Mouse (Mus musculus) lung, embryonic 16.5 days (tissue): ENCODE results near the gene Depdc7. TPM values are rescaled to one million over a fixed set of nuclear protein-coding genes. Genes with fewer than 3 reads are reported as not detected.
A peak's percentile ranks its signal among the peaks of the same experiment; 100 is the strongest.

Source experiments
- ATAC-seq: fragments of 200-750 bp; cut with Nextera tagmentation; 2 replicates; pipeline ENCODE4 v1.8.0; 2017; ENCODE audit warnings: low read depth, mild to moderate bottlenecking, moderate library complexity
- H3K27ac ChIP-seq: fragments of 300-500 bp; sonication (generic); 2 replicates; pipeline ENCODE4 v1.5.1; 2014; ENCODE audit warnings: mild to moderate bottlenecking, control low read depth, low read length
- H3K27me3 ChIP-seq: fragments of 300-500 bp; sonication (generic); 2 replicates; pipeline ENCODE4 v1.6.1; 2014; ENCODE audit warnings: low read depth, low read length, mixed read lengths; ENCODE audit not compliant: control insufficient read depth, insufficient read depth
- H3K36me3 ChIP-seq: fragments of 300-500 bp; sonication (generic); 2 replicates; pipeline ENCODE4 v1.6.1; 2014; ENCODE audit warnings: low read length; ENCODE audit not compliant: control insufficient read depth, insufficient read depth
- H3K4me1 ChIP-seq: fragments of 300-500 bp; sonication (generic); replicated peaks from 2 replicates; pipeline ENCODE4 v1.6.1; 2014; ENCODE audit warnings: low read length, mixed read lengths; ENCODE audit not compliant: control insufficient read depth, insufficient read depth
- H3K4me2 ChIP-seq: fragments of 300-500 bp; sonication (generic); 2 replicates; pipeline ENCODE4 v1.6.1; 2014; ENCODE audit warnings: low read depth, low read length, control low read depth
- H3K4me3 ChIP-seq: fragments of 300-500 bp; sonication (generic); 2 replicates; pipeline ENCODE4 v1.5.1; 2014; ENCODE audit warnings: mild to moderate bottlenecking, low read length, control low read depth
- H3K9ac ChIP-seq: fragments of 300-500 bp; sonication (generic); 2 replicates; pipeline ENCODE4 v1.6.1; 2014; ENCODE audit warnings: low read length, control low read depth
- H3K9me3 ChIP-seq: fragments of 300-500 bp; sonication (generic); 2 replicates; pipeline ENCODE4 v1.6.1; 2016; ENCODE audit warnings: low read length; ENCODE audit not compliant: control insufficient read depth
- WGBS: fragments of 180-500 bp; shearing (Covaris S2); extraction: QIAGEN DNeasy Blood & Tissue Kit; methylation state at CpG from one replicate; pipeline ENCODE4 v1.1.7; 2014; 5-methylcytosine and 5-hydroxymethylcytosine counted together
- polyA plus RNA-seq: library from polyadenylated mRNA; unstranded; fragments of >200 nt; fragmentation: Nextera tagmentation; extraction: Ambion mirVana; gene quantifications from 2 replicates; pipeline ENCODE4 v1.2.1, GENCODE M21; 2015

The Depdc7 gene
- polyA plus RNA-seq, 1 experiment from 2014 or later = 7.5 TPM

DNA sequence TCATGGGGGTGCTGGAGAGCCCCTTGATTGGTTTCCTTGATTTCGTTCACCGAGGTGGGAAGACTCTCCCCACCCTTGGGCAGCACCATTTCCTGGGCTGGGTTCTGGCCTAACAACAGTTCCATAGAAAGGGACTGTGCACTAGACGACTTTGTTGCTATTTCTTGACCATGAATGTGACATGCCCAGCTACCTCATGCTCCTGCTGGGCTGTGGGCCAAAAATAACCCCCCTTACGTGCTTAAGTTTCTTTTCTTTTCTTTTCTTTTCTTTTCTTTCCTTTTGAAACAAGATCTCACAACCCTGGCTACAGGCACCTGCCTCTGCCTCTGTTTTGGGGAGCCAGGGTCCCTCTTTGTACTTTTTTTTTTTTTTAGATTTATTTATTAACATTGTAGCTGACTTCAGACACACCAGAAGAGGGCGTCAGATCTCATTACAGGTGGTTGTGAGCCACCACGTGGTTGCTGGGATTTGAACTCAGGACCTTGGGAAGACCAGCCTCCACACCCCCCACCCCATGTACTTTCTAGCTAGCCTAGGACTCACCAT lies 32.8 kb downstream of the Depdc7 start:
- Histone ChIP-seq H3K27ac (no peak overlapping the region), H3K27me3 (no peaks in the 10 kb centered on the region), H3K9ac (no peak overlapping the region), H3K9me3 (no peaks in the 10 kb centered on the region), H3K4me1 (peaks cover 2% of the 10 kb centered on the region; the same call in 1 of the 2 replicates), H3K36me3 (no peaks in the 10 kb centered on the region), H3K4me2 (no peak overlapping the region), H3K4me3 (no peak overlapping the region)
- no peak for ATAC-seq
- WGBS = 46% methylated on average over 6 of the region's 6 CpGs

DNA sequence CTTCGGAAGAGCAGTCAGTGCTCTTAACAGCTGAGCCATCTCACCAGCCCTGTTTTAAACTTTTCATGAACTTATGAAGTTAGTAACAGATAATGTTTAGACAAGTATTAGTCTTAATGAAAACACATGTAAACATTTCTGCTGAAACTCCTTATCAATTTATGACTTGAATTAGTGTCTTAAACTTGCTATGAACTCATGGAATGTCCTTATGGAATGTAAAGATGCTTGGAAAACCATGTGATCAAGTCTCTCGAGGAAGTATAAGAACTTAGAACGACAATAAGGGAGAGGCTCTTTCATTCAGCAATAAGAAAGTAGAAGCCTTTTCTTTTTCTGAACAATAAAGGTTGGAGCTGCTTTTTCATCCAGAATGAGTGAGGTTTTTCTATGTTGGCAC lies 38.3 kb downstream of the Depdc7 start:
- Histone ChIP-seq H3K36me3 (no peaks in the 10 kb centered on the region), H3K4me2 (no peak overlapping the region), H3K27me3 (no peaks in the 10 kb centered on the region), H3K4me3 (no peak overlapping the region), H3K9me3 (no peaks in the 10 kb centered on the region), H3K9ac (no peak overlapping the region), H3K27ac (no peak overlapping the region), H3K4me1 (no peaks in the 10 kb centered on the region)
- ATAC-seq = no peak
- 50% methylated on average over 3 of the region's 3 CpGs for WGBS

DNA sequence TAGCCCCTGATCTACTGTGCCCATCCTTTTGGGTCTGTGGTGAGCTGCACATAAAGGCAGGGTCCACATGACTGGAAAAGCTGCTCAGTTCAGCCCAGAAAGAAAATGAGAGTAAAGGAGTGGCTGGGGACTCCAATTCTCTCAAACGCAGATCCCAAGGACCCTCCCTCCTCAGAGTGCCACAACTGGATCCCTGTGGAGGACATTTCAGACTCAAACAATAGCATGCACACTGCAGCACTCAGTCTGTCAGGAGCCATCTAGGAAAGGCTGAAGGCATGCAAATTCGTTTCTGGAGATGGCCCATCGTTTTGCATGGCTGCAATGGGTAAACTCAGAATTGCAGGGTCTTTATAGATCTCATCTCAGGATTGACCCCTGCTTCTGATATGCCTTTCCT lies 39.5 kb downstream of the Depdc7 start:
- Histone ChIP-seq H3K4me2 (no peak overlapping the region), H3K4me3 (no peak overlapping the region), H3K27me3 (no peaks in the 10 kb centered on the region), H3K9me3 (no peaks in the 10 kb centered on the region), H3K4me1 (no peaks in the 10 kb centered on the region), H3K36me3 (no peaks in the 10 kb centered on the region), H3K9ac (no peak overlapping the region), H3K27ac (no peak overlapping the region)
- no peak for ATAC-seq
- WGBS = 78% methylated on average over 3 of the region's 3 CpGs

DNA sequence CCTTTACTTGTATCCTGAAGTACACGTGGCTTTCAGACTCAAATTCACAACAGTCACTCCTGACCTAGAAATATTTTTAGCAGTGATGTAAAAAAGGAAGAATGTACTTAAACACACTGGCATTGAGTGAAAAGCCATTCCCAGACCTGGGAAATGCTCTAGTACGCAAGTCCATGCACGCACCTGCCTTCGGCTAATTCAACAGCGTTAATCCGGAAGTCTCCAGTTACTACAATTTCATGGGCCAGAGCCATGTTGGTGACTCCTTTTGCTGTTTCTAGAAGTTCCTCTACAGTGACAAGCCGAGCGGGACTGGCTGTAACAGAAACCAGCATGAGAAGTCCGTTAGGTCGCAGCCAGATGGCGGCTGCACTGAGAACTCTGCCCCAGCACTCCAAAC lies 43.0 kb downstream of the Depdc7 start:
- H3K9ac ChIP-seq = no peak overlapping the region
- no peak overlapping the region for H3K4me3 ChIP-seq
- no peak for ATAC-seq
- H3K4me2 ChIP-seq = no peak overlapping the region
- no peaks in the 10 kb centered on the region for H3K9me3 ChIP-seq
- H3K4me1 ChIP-seq = no peaks in the 10 kb centered on the region
- H3K27ac ChIP-seq = no peak overlapping the region
- 86% methylated on average over 11 of the region's 11 CpGs for WGBS
- no peaks in the 10 kb centered on the region for H3K27me3 ChIP-seq
- no peaks in the 10 kb centered on the region for H3K36me3 ChIP-seq

DNA sequence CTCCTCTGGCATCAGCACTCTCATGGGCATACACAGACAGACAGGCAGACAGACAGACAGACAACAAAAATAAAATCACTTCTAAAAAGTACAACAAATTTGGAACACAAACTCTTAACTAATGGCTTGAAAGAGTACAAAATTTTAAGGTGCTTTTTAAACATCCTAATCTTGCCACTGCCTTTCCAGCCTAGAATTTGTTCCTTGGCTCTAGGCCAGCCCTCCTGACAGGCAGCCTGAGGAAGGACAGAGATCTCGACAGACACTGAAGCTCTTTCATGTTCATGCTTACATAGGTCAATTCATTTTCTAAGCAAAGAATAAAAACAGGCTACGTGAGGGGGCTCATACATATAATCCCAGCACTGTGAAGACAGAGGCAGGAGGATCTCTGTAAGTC lies 50.1 kb downstream of the Depdc7 start:
- Histone ChIP-seq H3K9me3 (no peaks in the 10 kb centered on the region), H3K27ac (no peak overlapping the region), H3K4me1 (no peaks in the 10 kb centered on the region), H3K9ac (no peak overlapping the region), H3K4me3 (no peak overlapping the region), H3K36me3 (no peaks in the 10 kb centered on the region), H3K27me3 (no peaks in the 10 kb centered on the region), H3K4me2 (no peak overlapping the region)
- 35% methylated on average over 2 of the region's 2 CpGs for WGBS
- ATAC-seq = no peak

DNA sequence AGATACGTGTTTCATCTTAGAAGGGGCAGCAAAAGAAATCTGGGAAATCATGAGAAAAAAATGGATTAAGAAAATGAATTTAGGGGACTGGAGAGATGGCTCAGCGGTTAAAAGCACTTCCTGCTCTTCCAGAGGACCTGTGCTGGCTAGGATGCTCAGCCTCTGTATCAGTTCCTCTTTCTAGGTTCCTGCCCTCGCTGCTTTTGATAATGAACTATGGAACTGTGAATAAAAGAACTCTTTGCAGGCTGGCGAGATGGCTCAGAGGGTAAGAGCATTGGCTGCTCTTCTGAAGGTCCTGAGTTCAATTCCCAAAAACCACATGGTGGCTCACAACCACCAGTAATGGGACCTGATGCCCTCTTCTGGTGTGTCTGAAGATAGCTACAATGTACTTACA lies 52.0 kb downstream of the Depdc7 start:
- no peaks in the 10 kb centered on the region for H3K4me1 ChIP-seq
- ATAC-seq = no peak
- WGBS = 74% methylated on average over 4 of the region's 4 CpGs
- H3K9ac ChIP-seq = no peak overlapping the region
- H3K27me3 ChIP-seq = no peaks in the 10 kb centered on the region
- H3K9me3 ChIP-seq = no peaks in the 10 kb centered on the region
- H3K27ac ChIP-seq = no peak overlapping the region
- H3K4me3 ChIP-seq = no peak overlapping the region
- H3K4me2 ChIP-seq = no peak overlapping the region
- no peaks in the 10 kb centered on the region for H3K36me3 ChIP-seq

DNA sequence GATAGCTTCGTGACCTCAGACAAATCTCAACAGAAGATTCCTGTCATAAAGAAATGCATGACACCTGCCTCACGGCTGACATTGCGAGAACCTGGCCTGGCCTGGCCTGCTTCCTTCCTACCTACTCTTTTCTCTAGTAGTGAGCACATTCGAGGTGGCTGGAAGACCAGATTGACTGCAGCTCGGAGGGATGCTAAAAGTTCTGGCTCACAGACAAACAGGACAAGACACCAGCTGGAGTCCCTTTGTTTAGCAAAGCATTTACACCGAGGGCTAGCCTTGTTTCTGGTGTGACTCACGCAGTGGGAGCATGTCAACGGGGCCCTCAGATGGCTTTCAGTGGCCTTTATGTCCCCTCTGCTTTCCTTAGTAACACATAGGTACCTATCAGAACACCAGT lies 54.0 kb downstream of the Depdc7 start:
- ATAC-seq = no peak
- no peak overlapping the region for H3K27ac ChIP-seq
- 75% methylated on average over 8 of the region's 8 CpGs for WGBS
- H3K36me3 ChIP-seq = no peaks in the 10 kb centered on the region
- H3K9me3 ChIP-seq = 0 out of 2 replicates have a peak, but pooled peaks cover 2% of the 10 kb centered on the region
- no peaks in the 10 kb centered on the region for H3K27me3 ChIP-seq
- H3K4me1 ChIP-seq = no peaks in the 10 kb centered on the region
- H3K9ac ChIP-seq = no peak overlapping the region
- no peak overlapping the region for H3K4me3 ChIP-seq
- H3K4me2 ChIP-seq = no peak overlapping the region

DNA sequence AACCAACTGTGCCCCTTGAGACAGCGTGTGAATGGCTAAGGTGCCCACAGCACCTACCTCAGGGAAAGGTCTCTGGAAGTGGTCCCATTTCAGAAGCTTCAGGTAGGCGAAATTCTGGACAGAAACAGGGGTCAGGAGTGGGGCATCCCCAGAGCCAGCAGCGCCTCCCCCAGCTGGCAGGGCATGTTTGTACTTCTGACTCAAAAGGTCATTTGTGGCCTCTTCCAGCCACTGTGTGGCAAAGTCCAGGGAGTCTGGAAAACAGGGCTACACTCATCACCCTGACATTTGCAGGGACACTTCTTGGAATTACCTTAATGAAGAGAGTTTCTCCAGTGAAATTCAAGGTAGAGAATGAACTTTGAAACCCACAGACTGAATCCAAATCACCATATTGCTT lies 54.4 kb downstream of the Depdc7 start:
- Histone ChIP-seq H3K27ac (no peak overlapping the region), H3K4me2 (no peak overlapping the region), H3K9me3 (0 out of 2 replicates have a peak, but pooled peaks cover 3% of the 10 kb centered on the region), H3K27me3 (no peaks in the 10 kb centered on the region), H3K4me1 (no peaks in the 10 kb centered on the region), H3K36me3 (no peaks in the 10 kb centered on the region), H3K4me3 (no peak overlapping the region), H3K9ac (no peak overlapping the region)
- ATAC-seq = no peak
- 67% methylated on average over 3 of the region's 3 CpGs for WGBS

DNA sequence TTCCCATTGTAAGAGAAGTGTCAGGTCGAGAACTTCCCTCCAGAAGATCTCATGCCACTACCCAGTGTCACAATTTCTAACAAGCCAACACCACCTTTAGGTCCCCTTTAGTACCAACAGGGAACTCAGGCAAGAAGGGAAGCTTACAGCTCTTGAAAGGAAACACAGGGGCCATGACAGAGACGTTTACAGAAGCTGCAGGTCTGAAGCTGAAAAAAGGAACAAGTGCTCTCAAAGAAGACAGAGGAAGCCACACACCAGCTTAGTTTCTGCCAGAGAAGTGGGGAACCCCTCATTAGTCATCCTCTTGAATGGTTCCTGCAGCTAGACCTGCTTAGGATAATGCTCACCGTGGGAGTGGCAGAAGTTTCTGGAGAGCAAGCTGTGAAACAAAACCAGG lies 55.4 kb downstream of the Depdc7 start:
- Histone ChIP-seq H3K9ac (no peak overlapping the region), H3K9me3 (0 out of 2 replicates have a peak, but pooled peaks cover 3% of the 10 kb centered on the region), H3K27me3 (no peaks in the 10 kb centered on the region), H3K4me3 (no peak overlapping the region), H3K4me1 (no peaks in the 10 kb centered on the region), H3K4me2 (no peak overlapping the region), H3K36me3 (no peaks in the 10 kb centered on the region), H3K27ac (no peak overlapping the region)
- 56% methylated on average over 3 of the region's 3 CpGs for WGBS
- no peak for ATAC-seq

DNA sequence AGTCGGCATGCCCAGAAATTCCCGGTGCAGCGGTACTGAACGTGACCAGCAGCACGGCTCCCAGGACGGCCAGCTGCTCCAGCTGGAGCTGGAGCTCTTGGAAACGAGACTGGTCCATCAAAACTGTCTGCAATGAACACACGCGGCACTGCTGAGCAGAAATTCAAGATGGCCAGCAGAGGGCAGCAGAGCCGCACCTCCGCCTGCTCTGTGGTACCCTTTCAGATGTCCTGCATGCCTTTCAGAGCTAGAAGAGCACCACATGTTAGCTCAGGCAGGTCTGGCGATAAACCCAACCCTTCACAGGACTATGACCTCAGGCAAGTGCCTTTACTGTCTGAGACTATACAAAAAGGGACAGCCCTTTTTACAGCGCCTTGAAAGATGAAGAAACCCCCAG lies 57.3 kb downstream of the Depdc7 start:
- Histone ChIP-seq H3K4me2 (no peak overlapping the region), H3K27me3 (no peaks in the 10 kb centered on the region), H3K9me3 (0 out of 2 replicates have a peak, but pooled peaks cover 3% of the 10 kb centered on the region), H3K4me3 (no peak overlapping the region), H3K36me3 (no peaks in the 10 kb centered on the region), H3K4me1 (no peaks in the 10 kb centered on the region), H3K27ac (no peak overlapping the region), H3K9ac (no peak overlapping the region)
- WGBS = 3% methylated on average over 13 of the region's 13 CpGs
- ATAC-seq = peak; percentile 90
